Mouse (Mus musculus) retina, embryonic 14.5 days (tissue): ENCODE data around the gene Fzd10.

ENCODE experiments used
- DNase-seq: peaks from one replicate; pipeline ENCODE4 v3.0.0-alpha.2; 2015; ENCODE audit warnings: low spot score

The Fzd10 gene

DNA sequence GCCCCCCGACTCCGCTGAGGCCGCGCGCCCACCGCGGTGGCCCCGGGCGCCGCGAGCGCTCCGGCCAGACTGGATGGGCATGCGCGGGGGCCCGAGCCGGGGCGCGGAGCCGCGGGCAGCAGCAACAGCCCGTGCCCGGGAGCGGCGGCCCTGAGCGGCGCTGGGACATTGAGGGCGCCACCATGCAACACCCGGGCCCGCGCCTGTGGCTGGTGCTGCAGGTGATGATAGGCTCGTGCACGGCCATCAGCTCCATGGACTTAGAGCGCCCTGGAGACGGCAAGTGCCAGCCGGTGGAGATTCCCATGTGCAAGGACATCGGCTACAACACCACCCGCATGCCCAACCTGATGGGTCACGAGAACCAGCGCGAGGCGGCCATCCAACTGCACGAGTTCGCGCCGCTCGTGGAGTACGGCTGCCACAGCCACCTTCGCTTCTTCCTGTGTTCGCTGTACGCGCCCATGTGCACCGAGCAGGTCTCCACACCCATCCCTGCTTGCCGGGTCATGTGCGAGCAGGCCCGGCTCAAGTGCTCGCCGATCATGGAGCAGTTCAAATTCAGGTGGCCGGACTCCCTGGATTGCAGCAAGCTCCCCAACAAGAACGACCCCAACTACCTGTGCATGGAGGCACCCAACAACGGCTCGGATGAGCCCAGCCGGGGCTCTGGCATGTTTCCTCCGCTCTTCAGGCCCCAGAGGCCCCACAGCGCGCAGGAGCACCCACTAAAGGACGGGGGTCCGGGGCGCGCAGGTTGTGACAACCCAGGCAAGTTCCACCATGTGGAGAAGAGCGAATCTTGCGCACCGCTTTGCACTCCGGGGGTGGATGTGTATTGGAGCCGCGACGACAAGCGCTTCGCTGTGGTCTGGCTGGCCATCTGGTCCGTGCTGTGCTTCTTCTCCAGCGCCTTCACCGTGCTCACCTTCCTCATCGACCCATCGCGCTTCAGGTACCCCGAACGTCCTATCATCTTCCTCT lies 684 bp downstream of the Fzd10 start:
- no peak for DNase-seq

DNA sequence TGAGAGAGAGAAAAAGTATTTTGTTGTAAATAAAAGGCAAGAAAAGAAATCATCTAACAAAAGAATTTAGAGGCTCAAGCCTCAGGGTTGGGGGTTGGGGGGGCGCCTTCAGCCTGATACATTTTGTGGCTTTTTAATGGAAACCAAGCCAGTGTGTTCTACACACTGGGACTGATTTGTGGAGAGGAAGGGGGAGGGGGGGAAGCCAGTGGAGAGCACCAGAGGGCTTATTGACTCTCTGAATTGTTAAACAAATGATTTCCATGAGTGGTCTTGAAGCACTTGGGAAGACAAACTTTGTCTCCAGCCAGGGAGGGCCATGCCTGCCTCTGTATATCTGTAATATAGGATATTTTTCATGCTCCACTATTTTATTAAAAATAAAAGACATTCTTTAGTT lies 3.0 kb downstream of the Fzd10 start:
- no peak for DNase-seq

DNA sequence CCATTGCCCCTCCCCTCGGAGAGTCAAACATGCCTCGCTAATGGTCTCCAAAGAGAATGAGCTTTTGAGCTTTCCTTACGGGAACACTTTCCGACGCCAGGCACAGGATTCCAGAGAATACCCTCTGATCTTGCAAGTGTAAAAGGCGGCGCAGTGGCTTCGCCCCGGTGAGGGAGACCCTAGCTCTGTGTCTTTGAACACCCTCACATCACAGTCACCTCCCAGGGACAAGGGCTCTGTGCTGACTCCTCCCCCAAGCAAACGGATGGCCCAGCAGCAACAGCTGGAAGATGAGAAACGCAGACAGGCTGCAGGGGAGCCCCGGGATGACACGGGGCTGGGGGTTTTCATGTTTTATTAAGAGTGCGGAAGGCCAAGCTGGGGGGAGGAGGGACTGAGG lies 6.0 kb downstream of the Fzd10 start:
- DNase-seq, result no peak

DNA sequence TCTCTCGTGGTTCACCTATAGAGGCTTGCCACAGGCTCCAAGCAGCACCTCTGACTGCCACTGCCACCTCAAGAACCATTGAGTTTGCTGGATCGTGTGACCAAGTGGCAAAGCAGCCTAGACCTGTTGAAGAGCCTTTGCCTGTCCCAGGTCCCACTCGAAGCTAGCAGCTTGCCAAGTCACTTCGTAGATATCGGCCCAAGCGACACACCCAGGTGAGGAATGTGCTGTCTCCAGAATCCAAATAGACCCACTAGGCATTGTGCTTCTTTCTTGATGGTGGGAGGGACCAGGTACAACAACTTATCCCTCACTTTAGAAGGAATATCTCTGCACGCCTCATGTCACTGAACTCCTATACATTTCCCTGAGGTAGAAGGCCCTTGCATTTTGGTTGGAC lies 8.4 kb downstream of the Fzd10 start:
- no peak for DNase-seq

DNA sequence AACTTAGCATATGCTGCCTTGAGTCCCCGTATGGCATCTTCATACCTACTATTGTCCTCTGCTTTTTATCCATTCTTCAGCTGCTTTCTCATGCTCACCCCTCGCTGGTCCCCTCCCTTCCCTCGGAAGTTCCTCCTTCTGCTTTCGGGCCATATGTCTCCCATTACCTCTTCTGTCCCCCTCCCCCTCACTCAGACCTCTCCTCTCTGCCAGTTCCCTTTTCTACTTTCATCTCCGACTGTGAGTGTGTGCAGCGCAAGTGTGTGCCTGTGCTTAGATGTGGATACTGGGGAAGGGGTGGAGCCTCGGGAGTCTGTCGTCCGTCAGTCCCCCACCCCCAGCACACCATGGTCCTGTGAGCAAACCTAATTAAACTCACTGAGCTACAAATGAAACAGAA lies 17.0 kb downstream of the Fzd10 start:
- DNase-seq, result no peak

DNA sequence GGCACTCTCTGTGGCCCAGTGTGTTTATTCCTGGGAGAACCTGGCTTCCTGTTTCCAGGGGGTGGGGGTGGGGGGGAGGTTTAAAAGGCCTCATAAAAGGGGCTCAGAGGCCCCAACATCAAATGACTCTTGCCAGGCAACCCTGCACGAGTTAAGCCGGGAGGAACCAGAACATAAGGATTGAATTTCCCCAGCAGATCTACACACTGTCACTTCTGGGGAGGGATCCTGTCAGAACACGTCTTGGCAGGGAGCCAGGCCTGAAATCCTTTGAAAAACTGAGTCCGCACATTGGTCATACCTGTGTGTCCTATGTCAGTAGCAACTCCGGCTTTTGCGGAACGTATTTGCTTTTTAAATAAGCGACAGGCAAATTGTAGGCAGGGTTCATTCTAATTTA lies 19.3 kb downstream of the Fzd10 start:
- no peak for DNase-seq

DNA sequence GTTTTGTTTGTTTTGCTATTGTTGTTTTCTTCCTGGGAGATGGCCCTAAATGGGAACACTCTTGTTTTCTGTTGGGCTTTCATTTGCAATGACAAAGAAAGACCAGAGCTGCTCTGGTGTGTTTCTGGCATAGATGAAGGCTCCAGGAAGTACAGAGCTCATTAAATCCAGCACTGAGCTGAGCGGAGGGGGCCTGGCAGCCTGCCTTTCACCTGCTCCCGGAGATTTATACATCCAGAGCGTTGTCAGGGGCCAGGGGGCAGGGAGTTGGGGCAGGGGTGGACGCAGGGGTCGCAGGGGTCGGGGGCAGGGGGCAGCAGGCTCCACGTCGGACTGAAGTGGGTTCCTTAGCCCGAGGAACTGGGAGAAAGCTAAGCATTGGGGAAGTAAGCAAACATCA lies 19.8 kb downstream of the Fzd10 start:
- no peak for DNase-seq

DNA sequence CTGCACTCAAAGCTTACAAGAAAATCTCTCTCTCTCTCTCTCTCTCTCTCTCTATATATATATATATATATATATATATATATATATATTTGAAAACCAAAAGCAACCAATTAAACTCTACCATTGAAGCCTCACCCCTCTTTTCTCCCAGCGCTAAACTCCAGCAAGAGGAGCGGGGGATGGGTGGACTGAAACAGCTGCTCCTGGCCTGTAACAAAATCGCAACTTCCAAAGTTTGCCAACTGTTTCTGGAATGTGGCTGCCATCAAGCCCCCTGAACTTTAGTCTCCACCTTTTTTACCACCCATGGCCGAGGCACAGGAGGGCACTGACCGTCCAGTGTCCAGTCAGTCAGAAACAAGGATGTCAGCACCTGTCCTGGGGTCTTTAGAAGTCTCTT lies 27.1 kb downstream of the Fzd10 start:
- DNase-seq, result no peak

DNA sequence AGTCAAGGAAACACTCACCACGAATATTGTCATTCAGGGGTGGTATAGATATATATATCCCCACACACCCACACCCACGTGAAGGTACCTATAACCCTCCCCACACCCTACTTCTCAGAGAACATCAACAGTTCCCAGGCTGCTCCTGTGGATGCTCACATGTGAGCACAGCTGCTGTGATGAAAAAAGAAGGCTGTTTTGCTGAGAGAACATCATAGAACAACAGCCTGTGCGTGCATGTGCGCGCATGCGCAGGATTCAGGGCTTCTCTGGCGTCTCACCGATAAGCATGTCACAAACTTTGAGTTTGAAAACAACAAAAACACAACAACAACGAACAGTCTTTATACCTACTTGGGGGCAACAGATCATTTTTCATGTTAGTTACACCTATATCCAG lies 36.0 kb downstream of the Fzd10 start:
- no peak for DNase-seq

DNA sequence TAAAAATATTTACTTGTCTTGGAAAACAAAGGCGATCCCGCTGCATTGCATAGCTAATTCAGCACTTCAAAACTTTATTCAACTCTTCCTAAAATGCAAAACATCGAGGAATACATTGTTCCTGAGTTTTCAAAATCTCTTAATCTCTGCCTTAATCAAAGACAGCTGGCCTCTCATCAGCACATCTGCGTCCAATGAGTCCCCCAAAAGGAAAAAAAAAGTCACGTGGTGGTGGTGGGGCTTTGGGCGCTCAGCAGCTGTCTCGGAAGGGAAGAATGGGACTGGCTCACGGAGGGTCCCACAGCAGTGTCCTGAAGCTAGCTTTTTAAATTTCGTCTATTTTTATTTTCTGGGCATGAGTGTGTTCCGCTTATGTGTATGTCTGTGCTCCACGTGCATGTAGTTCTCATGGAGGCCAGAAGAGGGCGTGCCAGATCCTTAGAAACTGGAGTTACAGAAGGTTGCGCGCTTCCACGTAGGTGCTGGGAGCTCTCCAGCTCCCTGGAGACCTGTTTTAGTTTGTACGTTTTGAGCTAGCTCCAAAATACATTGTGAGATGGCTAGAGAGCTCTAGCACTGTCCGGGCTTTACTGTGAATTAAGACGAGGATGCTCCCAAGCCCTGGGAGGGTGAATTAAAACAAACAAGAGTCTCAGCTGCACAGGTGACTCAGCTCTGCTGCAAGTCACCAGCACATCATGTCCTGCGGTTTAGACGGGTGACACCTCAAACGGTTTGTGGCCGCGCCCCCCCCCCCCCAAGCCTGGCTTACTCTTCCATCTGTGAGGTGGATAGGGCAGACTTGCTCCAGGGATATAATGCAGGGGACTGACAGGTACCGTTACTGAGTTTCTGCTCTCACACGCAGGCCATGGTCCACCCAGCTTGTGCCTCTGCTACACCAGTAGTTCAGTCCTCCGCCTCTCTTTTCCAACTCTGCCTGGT lies 36.7 kb downstream of the Fzd10 start:
- no peak for DNase-seq

DNA sequence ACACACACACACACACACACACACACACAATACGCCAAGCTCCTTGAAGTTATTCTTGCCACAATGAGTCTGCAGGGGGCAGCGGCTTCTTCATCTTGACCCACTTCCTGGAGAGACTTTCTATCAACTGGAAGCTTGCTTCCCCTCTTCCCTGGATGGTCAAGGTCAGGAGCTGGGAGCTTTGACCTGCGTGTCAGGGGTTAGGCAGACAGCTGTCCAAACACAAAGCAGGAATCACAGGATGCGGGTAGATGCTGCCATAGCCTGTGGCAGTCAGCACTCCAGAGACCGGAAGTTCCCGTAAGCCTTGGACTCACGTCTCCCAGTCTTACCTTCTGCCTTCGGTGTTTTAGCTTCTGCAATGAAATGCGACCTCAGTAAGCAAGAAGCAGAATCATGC lies 38.1 kb downstream of the Fzd10 start:
- DNase-seq, result no peak

DNA sequence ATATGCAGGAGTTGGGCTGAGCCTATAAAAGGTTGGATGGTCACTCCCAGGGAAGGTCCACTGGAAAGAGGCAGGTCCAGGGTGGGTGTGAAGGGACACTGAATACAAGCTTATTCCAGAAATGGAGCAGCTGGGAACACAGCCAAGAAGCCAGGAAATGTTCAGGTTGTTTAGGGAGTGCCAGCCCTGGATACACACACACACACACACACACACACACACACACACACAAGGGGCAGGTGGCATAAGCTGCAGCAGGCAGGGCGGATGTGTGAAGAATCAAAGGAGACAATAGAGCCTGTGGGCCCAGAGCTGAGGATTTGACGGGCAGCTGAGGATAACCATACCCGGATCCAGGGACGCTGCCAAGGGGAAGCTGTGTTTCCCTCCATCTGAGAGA lies 42.4 kb downstream of the Fzd10 start:
- no peak for DNase-seq

DNA sequence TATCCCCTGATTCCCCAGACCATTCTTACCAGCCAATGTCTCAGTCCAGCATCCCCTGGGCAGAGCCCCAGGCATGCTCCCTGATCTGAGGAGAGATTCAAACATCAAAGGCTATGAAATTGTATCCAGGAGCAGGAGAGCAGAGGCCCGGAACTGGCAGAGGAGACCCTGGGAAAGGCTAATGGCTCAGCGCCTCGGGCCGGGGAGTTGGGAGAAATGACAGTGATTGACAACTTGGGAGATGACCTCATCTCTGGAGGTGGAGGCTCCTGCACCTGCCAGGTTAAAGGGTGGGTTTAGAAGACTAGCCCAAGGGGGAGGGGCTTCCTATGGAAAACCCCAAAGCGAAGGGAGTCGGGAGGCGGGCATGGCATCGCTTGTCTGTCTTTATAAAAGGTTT lies 45.1 kb downstream of the Fzd10 start:
- DNase-seq, result no peak

DNA sequence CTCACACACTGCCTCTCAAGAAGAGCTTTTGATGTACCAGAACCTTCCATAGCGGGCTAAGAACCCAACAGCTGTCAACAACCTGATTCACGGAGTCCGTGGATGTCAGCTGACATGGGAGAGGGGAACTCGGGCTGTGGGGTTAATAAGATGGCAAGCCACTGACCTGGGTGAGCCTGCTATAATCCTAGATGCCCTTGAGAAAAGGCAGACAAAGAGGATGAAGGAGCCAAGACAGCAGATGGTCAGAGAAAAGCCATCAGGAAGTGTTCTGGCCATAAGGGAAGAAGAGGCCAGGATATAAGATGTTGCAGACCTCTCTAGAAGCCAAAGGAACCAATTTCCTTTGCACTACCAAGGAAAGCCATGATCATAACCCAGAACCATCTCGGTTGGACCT lies 45.6 kb downstream of the Fzd10 start:
- DNase-seq, result no peak

DNA sequence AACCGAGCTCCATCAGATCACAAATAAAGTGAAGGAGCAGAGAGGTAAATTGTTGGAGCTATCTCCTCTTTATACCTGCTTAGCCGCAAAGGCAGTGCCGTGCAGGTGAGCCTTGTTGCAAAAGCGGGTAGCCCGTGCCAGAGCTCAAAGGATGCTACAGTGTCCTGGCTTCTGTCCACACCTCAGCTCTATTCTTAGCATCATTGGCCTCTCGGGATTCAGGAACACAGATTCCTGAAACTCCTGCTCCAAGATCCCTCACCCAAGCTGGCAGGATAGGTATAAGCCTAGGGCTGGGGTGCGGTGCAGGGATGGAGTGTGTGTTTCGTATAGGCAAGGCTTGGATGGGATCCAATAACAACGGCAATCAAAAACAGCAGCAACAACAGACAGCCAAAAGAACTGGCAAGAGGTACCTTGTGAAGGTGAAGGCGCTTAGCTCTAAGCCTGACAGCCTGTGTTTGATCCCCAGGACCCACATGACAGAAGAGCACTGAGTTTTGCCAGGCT lies 46.6 kb downstream of the Fzd10 start:
- no peak for DNase-seq

DNA sequence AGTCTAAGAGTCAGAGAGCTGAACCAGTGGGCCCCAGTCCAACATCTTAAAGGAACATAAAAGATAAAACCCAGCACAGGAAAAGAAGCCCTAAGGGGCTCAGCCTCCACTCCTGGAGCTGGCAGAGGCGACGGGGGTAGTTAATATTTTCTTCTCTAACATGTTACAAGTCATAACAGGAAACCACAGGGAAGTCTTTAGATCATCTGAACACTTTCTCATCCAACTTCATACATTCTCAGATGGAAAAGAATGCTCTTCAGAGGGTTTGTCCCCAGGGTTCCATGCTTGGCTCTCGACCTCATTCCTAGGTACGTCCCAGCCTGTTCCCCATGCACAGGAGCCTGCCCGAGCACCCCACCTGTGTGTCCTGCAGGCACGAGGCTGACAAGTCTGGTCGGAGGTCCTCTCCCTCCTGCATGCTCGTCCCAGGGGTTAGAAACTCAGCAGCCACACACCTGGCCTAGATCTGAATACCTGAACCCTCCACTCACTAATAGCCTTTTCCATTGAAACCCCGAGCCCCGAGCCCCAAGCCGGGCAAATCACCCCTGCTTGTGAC lies 48.8 kb downstream of the Fzd10 start:
- DNase-seq, result no peak
